Mouse (Mus musculus) skeletal muscle tissue, adult 2 months (tissue): Measurements from ENCODE around the gene Mybpc1.
"Not testable (repeated sequence)": the region's sequence is repeated elsewhere in the genome, so short reads cannot be mapped to it uniquely, and the experiment has no call there.

ENCODE experiments used
- DNase-seq: peaks from one replicate; pipeline ENCODE4 v3.0.0-alpha.2; 2012; ENCODE audit warnings: low read depth, low spot score

Mybpc1 gene

GRCm38 (mm10) chr10:88552738-88553137 is 52.2 kb downstream of the Mybpc1 start:
- DNase-seq: no peak

- DNase-seq: no peak
Observed at GRCm38 (mm10) chr10:88550225-88550624, 54.7 kb downstream of the Mybpc1 start.

- DNase-seq: no peak
Observed at GRCm38 (mm10) chr10:88547635-88548034, 57.3 kb downstream of the Mybpc1 start.

- DNase-seq: no peak
Observed at GRCm38 (mm10) chr10:88530631-88531030, 74.3 kb downstream of the Mybpc1 start.

GRCm38 (mm10) chr10:88524016-88524415 is 80.9 kb downstream of the Mybpc1 start:
- DNase-seq: no peak

GRCm38 (mm10) chr10:88523212-88523611 is 81.7 kb downstream of the Mybpc1 start:
- no peak for DNase-seq

GRCm38 (mm10) chr10:88522795-88523194 is 82.2 kb downstream of the Mybpc1 start:
- DNase-seq: no peak

- DNase-seq: not testable (repeated sequence)
Observed at GRCm38 (mm10) chr10:88515049-88515448, 89.9 kb downstream of the Mybpc1 start.

GRCm38 (mm10) chr10:88514495-88514894 is 90.5 kb downstream of the Mybpc1 start:
- peak; percentile 42 for DNase-seq

- DNase-seq: peak; percentile 26
Observed at GRCm38 (mm10) chr10:88513574-88514135, 91.3 kb downstream of the Mybpc1 start.

GRCm38 (mm10) chr10:88511355-88511754 is 93.6 kb downstream of the Mybpc1 start:
- no peak for DNase-seq

- peak; percentile 61 for DNase-seq
Observed at GRCm38 (mm10) chr10:88510503-88511271, 94.3 kb downstream of the Mybpc1 start.

- DNase-seq: no peak
Observed at GRCm38 (mm10) chr10:88507691-88508143, 97.2 kb downstream of the Mybpc1 start.

- DNase-seq: no peak
Observed at GRCm38 (mm10) chr10:88505256-88505655, 99.7 kb downstream of the Mybpc1 start.

GRCm38 (mm10) chr10:88504481-88504880 is 100.5 kb downstream of the Mybpc1 start:
- no peak for DNase-seq

- peak; percentile 80 for DNase-seq
Observed at GRCm38 (mm10) chr10:88503421-88504314, 101.3 kb downstream of the Mybpc1 start, which contains the start of gene Chpt1. Chpt1 (minus strand) TSS chr10:88504073.

- DNase-seq: no peak
Observed at GRCm38 (mm10) chr10:88502919-88503318, 102.0 kb downstream of the Mybpc1 start.

GRCm38 (mm10) chr10:88501886-88502765 is 102.8 kb downstream of the Mybpc1 start:
- no peak for DNase-seq

GRCm38 (mm10) chr10:88501370-88501769 is 103.6 kb downstream of the Mybpc1 start:
- DNase-seq: no peak

- no peak for DNase-seq
Observed at GRCm38 (mm10) chr10:88499993-88500392, 105.0 kb downstream of the Mybpc1 start.
